Mouse (Mus musculus) layer of hippocampus, postnatal 36 days (tissue): ENCODE results near the gene Slc7a8. TPM values are rescaled to one million over a fixed set of nuclear protein-coding genes. Genes with fewer than 3 reads are reported as not detected.

Source experiments
- DNase-seq, 2 experiments: peaks; one replicate each; pipeline ENCODE4 v3.0.0; 2022
- total RNA-seq, 2 experiments: library from RNA; stranded (reverse); gene quantifications; 2 replicates each; pipeline ENCODE4 v1.2.3; 2021

The Slc7a8 gene
- total RNA-seq, 2 experiments from 2014 or later: 49.1 to 50.1 TPM

- no peak for DNase-seq
These were observed 86.7 kb downstream of the Slc7a8 start for GRCm38 (mm10) chr14:54695042-54695441.

GRCm38 (mm10) chr14:54687251-54687650, 94.5 kb downstream of the Slc7a8 start:
- no peak for DNase-seq

DNA sequence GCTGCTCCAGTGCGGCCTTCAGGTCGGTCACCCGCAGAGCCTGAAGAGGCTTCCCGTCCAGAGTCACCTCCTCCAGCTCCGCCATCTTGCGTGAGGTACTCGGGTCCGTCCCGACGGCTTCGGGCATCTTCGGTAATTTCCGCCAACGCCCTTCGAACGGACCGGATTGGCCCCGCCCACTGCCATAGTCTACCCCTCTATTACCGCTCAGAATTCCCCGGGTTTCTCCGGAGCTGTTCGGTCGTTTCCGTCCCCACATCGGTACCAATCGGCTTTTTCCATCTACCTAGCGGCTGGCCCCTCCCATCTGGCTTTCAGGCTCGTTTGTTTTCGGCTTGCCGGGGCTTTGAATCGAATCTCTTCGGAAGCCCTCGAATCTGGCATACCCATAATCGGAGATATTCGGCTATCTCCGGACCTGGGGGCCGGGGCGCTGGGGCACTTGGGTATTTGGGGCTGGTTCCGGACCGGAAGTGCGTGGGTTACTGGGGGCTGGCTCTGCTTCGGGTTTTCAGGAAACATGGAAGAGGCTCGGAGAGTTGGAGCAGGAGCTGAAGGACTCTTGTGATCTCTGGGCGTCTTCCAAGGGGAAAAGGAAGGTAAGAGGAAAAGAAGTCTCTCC, 95.1 kb downstream of the Slc7a8 start, which contains the start of gene Acin1:
Gene Acin1, minus strand, starts transcription at position 410 of the 622 bp plus-strand sequence.
- DNase-seq: peak; percentile 100

GRCm38 (mm10) chr14:54686063-54686521, 95.7 kb downstream of the Slc7a8 start, which contains the start of gene 1700123O20Rik:
Gene 1700123O20Rik (plus strand): TSS chr14:54686216.
- no peak for DNase-seq

DNA sequence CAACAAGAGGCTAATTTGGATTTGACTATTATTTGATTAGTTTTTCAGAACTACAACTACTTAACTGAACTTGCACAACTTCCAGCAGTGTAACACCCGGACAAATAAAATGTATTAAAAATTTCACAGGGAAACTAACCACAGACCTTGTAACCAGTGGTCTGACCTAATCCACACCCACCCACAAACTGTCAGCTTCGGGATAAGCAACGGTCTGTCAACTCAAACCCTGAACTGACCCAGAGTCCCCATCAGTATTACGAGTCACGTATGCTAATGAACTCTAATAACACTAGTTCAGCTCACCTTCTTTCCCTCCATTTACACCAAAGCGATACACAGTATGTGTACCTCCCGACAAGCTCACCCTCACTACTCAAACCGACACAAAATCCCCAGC, 96.3 kb downstream of the Slc7a8 start:
- no peak for DNase-seq

DNA sequence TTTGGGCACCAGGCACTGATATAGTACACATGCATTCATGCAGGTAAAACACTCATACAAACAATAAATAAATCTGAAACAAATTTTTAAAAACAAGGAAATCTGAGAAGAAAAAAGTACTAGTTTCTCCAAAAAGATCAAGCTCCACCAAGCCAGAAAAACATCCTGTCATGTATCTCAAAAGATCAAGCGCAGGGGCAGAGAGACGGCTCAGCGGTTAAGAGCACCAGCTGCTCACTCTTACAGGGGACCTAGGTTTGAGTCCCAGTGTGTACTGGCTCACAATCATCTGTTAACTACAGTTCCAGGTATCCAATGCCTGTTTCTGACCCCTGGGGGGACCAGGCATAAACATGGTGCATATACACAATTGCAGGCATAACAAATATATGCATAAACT, 99.3 kb downstream of the Slc7a8 start:
- no peak for DNase-seq

- no peak for DNase-seq
These were observed 103.0 kb downstream of the Slc7a8 start for GRCm38 (mm10) chr14:54678657-54679304.

- no peak for DNase-seq
These were observed 105.5 kb downstream of the Slc7a8 start for GRCm38 (mm10) chr14:54676290-54676689.

DNA sequence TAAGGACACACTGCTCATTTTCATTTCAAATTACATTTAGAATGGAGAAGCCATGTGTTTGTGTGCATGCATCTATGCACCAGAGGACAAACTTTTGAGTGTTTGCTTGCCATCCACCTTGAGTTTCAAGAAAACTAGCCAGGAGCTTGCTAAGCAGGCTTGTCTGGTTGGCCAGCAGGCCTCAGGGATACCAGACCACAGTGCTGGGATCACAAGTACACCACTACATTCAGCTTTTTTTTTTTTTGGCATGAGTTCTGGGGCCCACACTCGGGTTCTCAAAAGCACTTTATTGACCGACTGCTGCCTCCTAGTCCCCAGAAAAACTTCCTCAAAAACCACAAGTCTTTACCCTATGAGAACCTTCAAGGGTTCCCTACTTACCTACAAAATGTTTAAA, 107.4 kb downstream of the Slc7a8 start:
- no peak for DNase-seq

Other genes starting within 250 kb of the Slc7a8 start
- gene Haus4, start 227.3 kb downstream of the Slc7a8 start, total RNA-seq: 1 to 10 TPM; 4.0 to 5.3 TPM
- gene Ajuba, start 204.4 kb downstream of the Slc7a8 start, total RNA-seq: 1 to 10 TPM in 1 of 2 experiments, under 1 TPM in 1; 0.95 to 1.5 TPM
- gene 4931414P19Rik, start 176.0 kb downstream of the Slc7a8 start, total RNA-seq: 1 to 10 TPM; 4.7 to 5.5 TPM
- gene Psmb5, start 163.9 kb downstream of the Slc7a8 start, total RNA-seq: 100 to 1,000 TPM; 203 to 230 TPM
- under 1 TPM; 0.23 to 0.27 TPM for gene Psmb11, start 160.5 kb downstream of the Slc7a8 start, total RNA-seq
- not detected for gene Gm17606, start 141.0 kb downstream of the Slc7a8 start, total RNA-seq
- 10 to 100 TPM; 23.6 to 24.5 TPM for gene Cdh24, start 140.6 kb downstream of the Slc7a8 start, total RNA-seq
- 10 to 100 TPM; 24.0 to 26.3 TPM for gene 1700123O20Rik, start 95.7 kb downstream of the Slc7a8 start, total RNA-seq
- 100 to 1,000 TPM; 210 to 242 TPM for gene Acin1, start 95.0 kb downstream of the Slc7a8 start, total RNA-seq
- gene Gm29776, start 83.1 kb downstream of the Slc7a8 start, total RNA-seq: not detected
- gene Cebpe, start 69.8 kb downstream of the Slc7a8 start, total RNA-seq: not detected
- gene Rnf212b, start 32.2 kb upstream of the Slc7a8 start, total RNA-seq: not detected
- 10 to 100 TPM; 21.2 to 25.8 TPM for gene Homez, start 89.0 kb upstream of the Slc7a8 start, total RNA-seq
- gene Ppp1r3e, start 95.6 kb upstream of the Slc7a8 start, total RNA-seq: 10 to 100 TPM; 17.9 to 20.7 TPM
- 100 to 1,000 TPM; 120 to 126 TPM for gene Bcl2l2, start 101.4 kb upstream of the Slc7a8 start, total RNA-seq
- gene Gm20521, start 101.5 kb upstream of the Slc7a8 start, total RNA-seq: 10 to 100 TPM in 1 of 2 experiments, 1 to 10 TPM in 1; 7.5 to 14.5 TPM
- 100 to 1,000 TPM; 231 to 275 TPM for gene Pabpn1, start 110.6 kb upstream of the Slc7a8 start, total RNA-seq
- gene Slc22a17, start 131.2 kb upstream of the Slc7a8 start, total RNA-seq: 100 to 1,000 TPM; 661 to 670 TPM
- gene Efs, start 144.2 kb upstream of the Slc7a8 start, total RNA-seq: 10 to 100 TPM; 10.3 to 11.7 TPM
- gene Il25, start 150.7 kb upstream of the Slc7a8 start, total RNA-seq: not detected
- gene Cmtm5, start 154.3 kb upstream of the Slc7a8 start, total RNA-seq: 10 to 100 TPM; 70.3 to 80.4 TPM
- gene Myh6, start 185.0 kb upstream of the Slc7a8 start, total RNA-seq: 1 to 10 TPM; 1.1 to 2.3 TPM
- gene Gm17428, start 195.0 kb upstream of the Slc7a8 start, total RNA-seq: not detected
- gene Myh7, start 212.7 kb upstream of the Slc7a8 start, total RNA-seq: 1 to 10 TPM; 7.9 to 9.2 TPM
- gene Ngdn, start 233.5 kb upstream of the Slc7a8 start, total RNA-seq: 10 to 100 TPM; 30.7 to 33.8 TPM